Mouse (Mus musculus): ENCODE data around the gene Faim. TPM values are rescaled to one million over a fixed set of nuclear protein-coding genes. Genes with fewer than 3 reads are reported as not detected.

The Faim gene
- polyA plus RNA-seq (2012; rRNA removed) = 38.3 and 39.0 TPM in 2 replicates

GRCm38 (mm10) chr9:98985800-98986475 lies at the start of gene Faim:
Faim (plus strand) TSS chr9:98986373.

GRCm38 (mm10) chr9:98955103-98955715 lies 31.0 kb upstream of the Faim start, which contains the start of gene Foxl2:
Foxl2 (plus strand) TSS chr9:98955288.

GRCm38 (mm10) chr9:99035575-99035974 lies 49.4 kb downstream of the Faim start, which contains the start of gene Gm1123:
Gm1123 (minus strand) TSS chr9:99035715.

Other genes starting within 250 kb of the Faim start
- gene Prr23a1, start 143.9 kb upstream of the Faim start, polyA plus RNA-seq (2012; rRNA removed) = 0.11 TPM in 1 of 2 replicates, not detected in the other
- not detected in 2 replicates for gene Prr23a2, start 129.9 kb upstream of the Faim start, polyA plus RNA-seq (2012; rRNA removed)
- 0.04 TPM in 1 of 2 replicates, not detected in the other for gene Prr23a3, start 121.6 kb upstream of the Faim start, polyA plus RNA-seq (2012; rRNA removed)
- gene 7420426K07Rik, start 83.3 kb upstream of the Faim start, polyA plus RNA-seq (2012; rRNA removed) = not detected in 2 replicates
- gene Foxl2, start 31.1 kb upstream of the Faim start, polyA plus RNA-seq (2012; rRNA removed) = 0.44 and 0.64 TPM in 2 replicates
- gene Gm1123, start 49.3 kb downstream of the Faim start, polyA plus RNA-seq (2012; rRNA removed) = 0.04 TPM in 1 of 2 replicates, not detected in the other
- gene Pik3cb, start 154.2 kb downstream of the Faim start, polyA plus RNA-seq (2012; rRNA removed) = 7.3 and 8.4 TPM in 2 replicates